Mouse (Mus musculus) CH12.LX (cell line): ENCODE measurements at regions not wholly inside any gene's neighbourhood (a gene's known extent, or its start where the extent isn't known, plus 50 kb on each side); places are given as distances from the start of the nearest gene placed in this dataset.

ENCODE experiments used
- DNase-seq: peaks from one replicate; pipeline ENCODE4 v3.0.0-alpha.2; 2013; ENCODE audit errors: extremely low read depth
- H3K27ac ChIP-seq: 2 replicates; pipeline ENCODE4 v1.5.1; 2012; ENCODE audit warnings: low read depth, mild to moderate bottlenecking, control low read depth, moderate library complexity; ENCODE audit not compliant: insufficient read depth
- H3K27me3 ChIP-seq: replicated peaks from 2 replicates; pipeline ENCODE3; 2012; ENCODE audit warnings: inconsistent platforms
- H3K36me3 ChIP-seq, 2 experiments: replicated peaks in 1 of 2; 2 replicates each; pipeline versions ENCODE3 to v1.6.1; 2012; ENCODE audit warnings: inconsistent platforms in 1 of 2, low read length in 1 of 2, mild to moderate bottlenecking in 1 of 2, mixed read lengths in 1 of 2, moderate library complexity in 1 of 2; ENCODE audit not compliant: control insufficient read depth in 1 of 2, insufficient read depth in 1 of 2
- H3K4me1 ChIP-seq, 2 experiments: 2 replicates each; pipeline ENCODE4 v1.6.1; 2012; ENCODE audit warnings: inconsistent platforms in 1 of 2, moderate library complexity in 1 of 2; ENCODE audit not compliant: insufficient read depth in 2 of 2, control insufficient read depth in 1 of 2
- H3K4me2 ChIP-seq: 2 replicates; pipeline ENCODE4 v1.6.1; 2012; ENCODE audit warnings: low read depth, mild to moderate bottlenecking, control low read depth; ENCODE audit not compliant: poor library complexity, insufficient read depth, severe bottlenecking
- H3K4me3 ChIP-seq, 3 experiments: fragments of 150-350 bp in 1 of 3; sonication (generic) in 1 of 3; replicated peaks in 1 of 3; 2 replicates each; pipeline versions ENCODE3 to v1.5.1; 2011 to 2012; ENCODE audit warnings: low read depth in 2 of 3, low read length in 2 of 3, mild to moderate bottlenecking in 2 of 3, moderate library complexity in 2 of 3, control low read depth in 1 of 3, improper control_type of control experiment in 1 of 3, inconsistent platforms in 1 of 3, mixed read lengths in 1 of 3; ENCODE audit not compliant: poor library complexity in 1 of 3
- H3K79me2 ChIP-seq: replicated peaks from 2 replicates; pipeline ENCODE4 v1.6.1; 2012; ENCODE audit warnings: mild to moderate bottlenecking, moderate library complexity; ENCODE audit not compliant: control insufficient read depth, poor library complexity, insufficient read depth, severe bottlenecking; ENCODE audit errors: extremely low read depth
- H3K9ac ChIP-seq: 2 replicates; pipeline ENCODE4 v1.6.1; 2012; ENCODE audit warnings: low read depth, mild to moderate bottlenecking, control low read depth, moderate library complexity; ENCODE audit not compliant: insufficient read depth
- H3K9me3 ChIP-seq: replicated peaks from 2 replicates; pipeline ENCODE3; 2012; ENCODE audit warnings: low read length, inconsistent platforms, mixed read lengths
- CHD1 ChIP-seq: IDR thresholded peaks from 2 replicates; pipeline ENCODE4 v1.6.1; 2012; ENCODE audit warnings: low read depth, low read length, improper control_type of control experiment, inconsistent platforms
- HCFC1 ChIP-seq: IDR thresholded peaks from 2 replicates; pipeline ENCODE4 v1.6.1; 2012; ENCODE audit warnings: low read depth, mild to moderate bottlenecking, inconsistent platforms, low read length, improper control_type of control experiment
- IRF4 ChIP-seq: IDR thresholded peaks from 2 replicates; pipeline ENCODE4 v1.6.1; 2014; ENCODE audit warnings: low read depth, mild to moderate bottlenecking, inconsistent platforms, low read length, improper control_type of control experiment
- JUND ChIP-seq: conservative IDR thresholded peaks from 2 replicates; pipeline ENCODE4 v1.6.1; 2011; ENCODE audit warnings: low read depth, low read length, improper control_type of control experiment
- KAT2A ChIP-seq: IDR thresholded peaks from 2 replicates; pipeline ENCODE4 v1.6.1; 2012; ENCODE audit warnings: low read length, improper control_type of control experiment, inconsistent platforms; ENCODE audit not compliant: insufficient replicate concordance
- MAFK ChIP-seq: IDR thresholded peaks from 2 replicates; pipeline ENCODE4 v1.6.1; 2011; ENCODE audit warnings: low read length, improper control_type of control experiment; ENCODE audit not compliant: insufficient replicate concordance
- MAX ChIP-seq: IDR thresholded peaks from 2 replicates; pipeline ENCODE4 v1.6.1; 2011; ENCODE audit warnings: low read length, improper control_type of control experiment
- MAZ ChIP-seq: IDR thresholded peaks from 2 replicates; pipeline ENCODE4 v1.6.1; 2012; ENCODE audit warnings: low read depth, mild to moderate bottlenecking, inconsistent platforms, low read length, improper control_type of control experiment, moderate library complexity
- MXI1 ChIP-seq: IDR thresholded peaks from 2 replicates; pipeline ENCODE4 v1.6.1; 2011; ENCODE audit warnings: mild to moderate bottlenecking, low read depth, low read length, improper control_type of control experiment
- MYC ChIP-seq: IDR thresholded peaks from 2 replicates; pipeline ENCODE4 v1.6.1; 2011; ENCODE audit warnings: low read depth, mild to moderate bottlenecking, improper control_type of control experiment, low read length
- NELFE ChIP-seq: IDR thresholded peaks from 2 replicates; pipeline ENCODE4 v1.6.1; 2011; ENCODE audit warnings: low read depth, low read length, improper control_type of control experiment
- PAX5 ChIP-seq: IDR thresholded peaks from 2 replicates; pipeline ENCODE4 v1.6.1; 2012; ENCODE audit warnings: low read length, inconsistent platforms, mixed read lengths
- POLR2A ChIP-seq: IDR thresholded peaks from 2 replicates; pipeline ENCODE4 v1.6.1; 2011; ENCODE audit warnings: low read depth, mild to moderate bottlenecking, improper control_type of control experiment, low read length
- RCOR1 ChIP-seq: conservative IDR thresholded peaks from 2 replicates; pipeline ENCODE4 v1.6.1; 2012; ENCODE audit warnings: low read depth, mild to moderate bottlenecking, inconsistent platforms, low read length, improper control_type of control experiment
- SIN3A ChIP-seq: IDR thresholded peaks from 2 replicates; pipeline ENCODE4 v1.6.1; 2012; ENCODE audit warnings: low read length, improper control_type of control experiment, inconsistent platforms
- TCF12 ChIP-seq: IDR thresholded peaks from 2 replicates; pipeline ENCODE4 v1.6.1; 2014; ENCODE audit warnings: low read depth, mild to moderate bottlenecking, inconsistent platforms, low read length, improper control_type of control experiment
- UBTF ChIP-seq: IDR thresholded peaks from 2 replicates; pipeline ENCODE4 v1.6.1; 2012; ENCODE audit warnings: low read depth, mild to moderate bottlenecking, inconsistent platforms, low read length, improper control_type of control experiment, moderate library complexity
- USF1 ChIP-seq: IDR thresholded peaks from 2 replicates; pipeline ENCODE4 v1.6.1; 2014; ENCODE audit warnings: low read depth, mild to moderate bottlenecking, inconsistent platforms, low read length, improper control_type of control experiment
- ZNF384 ChIP-seq: IDR thresholded peaks from 2 replicates; pipeline ENCODE4 v1.6.1; 2012; ENCODE audit warnings: low read depth, low read length, improper control_type of control experiment, inconsistent platforms
- dilution Hi-C: fragments of 300-500 bp; cut with MboI; formaldehyde crosslinking; loops from 2 replicates; pipeline ENCODE4 v1.14.3; 2020; ENCODE audit warnings: low sequenced_read_pairs; ENCODE audit not compliant: extremely low pct_unique_long_range_greater_than_20kb, extremely low pct_ligation_motif_present
- in situ Hi-C: fragments of 300-500 bp; cut with MboI; formaldehyde crosslinking; loops from 3 replicates; pipeline ENCODE4 v1.14.3; 2019; ENCODE audit warnings: low sequenced_read_pairs, low pct_ligation_motif_present, low pct_unique_long_range_greater_than_20kb, mixed read lengths

DNA sequence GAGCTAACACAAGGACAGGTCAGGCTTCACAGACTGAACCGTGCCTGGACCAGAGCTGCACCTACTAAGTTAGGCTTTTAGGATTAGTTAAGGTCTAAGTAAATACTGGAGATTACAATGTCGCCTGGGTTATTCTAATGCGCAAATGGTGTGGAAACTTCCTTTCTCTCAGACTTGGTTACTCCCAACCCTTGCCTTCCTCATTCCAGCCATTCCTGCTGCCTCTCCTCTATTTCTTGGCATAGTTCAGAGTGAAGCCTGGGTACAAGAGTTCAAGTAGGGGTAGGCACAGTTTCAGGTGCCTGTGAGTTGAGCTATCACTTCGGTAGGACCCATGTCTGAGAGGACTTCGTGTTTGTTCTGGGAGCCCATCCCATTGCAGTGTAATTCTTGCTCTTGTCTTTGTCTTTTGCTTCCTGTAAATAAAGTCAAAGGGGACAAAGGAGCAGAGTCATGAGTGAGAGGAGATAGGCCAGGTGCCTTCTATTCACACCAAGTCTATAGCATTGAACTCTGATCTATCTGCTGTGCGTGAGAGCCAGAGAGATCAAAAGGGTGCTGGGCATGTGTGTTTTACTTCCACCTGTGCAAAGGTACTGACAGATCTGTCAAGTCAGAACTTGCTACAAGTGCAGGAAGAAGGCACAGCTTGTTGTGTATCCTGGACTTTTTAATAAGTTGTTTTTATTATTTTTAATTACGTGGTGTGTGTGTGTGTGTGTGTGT lies 378.0 kb downstream of the Hs3st3b1 start:
- in situ Hi-C loops: no loop called here
- Histone ChIP-seq H3K4me3 (no peak overlapping the region), H3K36me3 (no peaks in the 10 kb centered on the region), H3K4me2 (no peak overlapping the region), H3K9ac (no peak overlapping the region), H3K9me3 (no peaks in the 10 kb centered on the region), H3K27ac (no peak overlapping the region), H3K4me1 (no peaks in the 10 kb centered on the region), H3K27me3 (no peaks in the 10 kb centered on the region), H3K79me2 (no peaks in the 10 kb centered on the region)
- no peak for TF ChIP-seq NELFE
- no peak for TF ChIP-seq SIN3A
- TF ChIP-seq MYC: no peak
- TF ChIP-seq POLR2A: no peak
- no peak for TF ChIP-seq MXI1
- TF ChIP-seq IRF4: no peak
- no peak for TF ChIP-seq RCOR1
- no peak for TF ChIP-seq UBTF
- TF ChIP-seq KAT2A: no peak
- TF ChIP-seq MAZ: no peak
- TF ChIP-seq TCF12: no peak
- no peak for TF ChIP-seq MAX
- no peak for TF ChIP-seq PAX5
- TF ChIP-seq MAFK: no peak
- TF ChIP-seq USF1: no peak
- TF ChIP-seq ZNF384: no peak
- no peak for TF ChIP-seq HCFC1
- no peak for TF ChIP-seq JUND
- TF ChIP-seq CHD1: no peak
- dilution Hi-C loops: no loop called here
- no peak for DNase-seq

DNA sequence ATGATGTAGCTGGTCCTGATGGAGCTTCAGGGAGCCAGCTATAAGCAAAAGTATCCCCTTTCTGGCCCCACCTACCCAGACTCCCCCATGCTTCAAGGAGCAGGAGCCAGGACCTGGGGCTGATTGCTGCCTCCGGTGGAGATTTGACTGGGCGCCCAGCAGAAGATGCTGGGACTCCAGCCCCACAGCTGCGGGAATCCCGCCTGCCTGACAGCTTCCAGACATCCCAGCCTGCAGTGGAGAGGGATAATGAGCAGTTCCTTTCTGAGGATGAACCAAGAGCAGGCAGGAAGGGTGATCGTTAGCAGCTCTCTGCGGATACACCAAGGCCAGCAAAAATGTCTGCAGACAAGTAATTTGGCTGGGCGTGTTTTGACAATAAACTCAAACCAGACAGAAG lies 376.6 kb downstream of the Hs3st3b1 start:
- TF ChIP-seq TCF12 (no peak), MAFK (no peak)
- dilution Hi-C loops (no loop called here), in situ Hi-C loops (no loop called here)
- H3K4me3 ChIP-seq: no peak overlapping the region
- H3K4me2 ChIP-seq: no peak overlapping the region
- no peaks in the 10 kb centered on the region for H3K27me3 ChIP-seq
- DNase-seq: no peak
- H3K9ac ChIP-seq: no peak overlapping the region
- no peaks in the 10 kb centered on the region for H3K9me3 ChIP-seq
- no peaks in the 10 kb centered on the region for H3K4me1 ChIP-seq
- no peak overlapping the region for H3K27ac ChIP-seq
- H3K79me2 ChIP-seq: no peaks in the 10 kb centered on the region
- no peaks in the 10 kb centered on the region for H3K36me3 ChIP-seq
